Mouse (Mus musculus): ENCODE results near the gene Igsf21. TPM values are rescaled to one million over a fixed set of nuclear protein-coding genes. Genes with fewer than 3 reads are reported as not detected.

The Igsf21 gene
- polyA plus RNA-seq, 1 experiment from 2014 or later, result 109 TPM

DNA sequence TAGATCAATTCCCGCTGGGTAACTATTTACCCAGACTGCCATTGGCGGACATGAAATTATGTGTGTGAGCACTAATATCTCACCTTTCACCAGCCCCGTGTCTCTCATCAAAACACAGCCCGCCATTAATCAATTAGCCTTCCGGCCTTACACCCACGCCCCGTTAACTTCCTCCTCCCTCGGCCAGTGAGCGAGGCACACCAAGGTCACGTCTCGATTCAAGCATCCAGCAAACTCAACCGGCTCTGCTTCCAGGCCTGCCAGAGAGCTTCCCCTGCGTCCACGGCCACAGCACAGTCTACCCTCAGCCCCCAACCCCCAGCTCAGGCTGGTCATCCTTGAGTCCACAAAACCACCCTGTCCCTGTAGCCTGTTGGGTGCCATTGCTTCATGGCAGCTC, 32.2 kb downstream of the Igsf21 start:
- Histone ChIP-seq H3K4me2 (ENCODE audit: low read length) (no peak overlapping the region), H3K36me3 (ENCODE audit: control insufficient read depth, insufficient read depth, low read length) (no peaks in the 10 kb centered on the region), H3K9ac (ENCODE audit: low read depth, low read length) (no peak overlapping the region; the same call in 1 of the 2 replicates), H3K9me3 (ENCODE audit: control insufficient read depth, low read length) (no peaks in the 10 kb centered on the region), H3K4me1 (ENCODE audit: control insufficient read depth, insufficient read depth, low read depth, low read length) (peaks cover 22% of the 10 kb centered on the region), H3K27me3 (replicated peaks; ENCODE audit: control insufficient read depth, insufficient read depth, low read length) (no peaks in the 10 kb centered on the region; the same call in 1 of the 2 replicates), H3K4me3 (ENCODE audit: low read length) (no peak overlapping the region), H3K27ac (ENCODE audit: low read depth, low read length) (no peak overlapping the region)
- 52% methylated on average over 14 of the region's 14 CpGs for WGBS
- ATAC-seq, result no peak

DNA sequence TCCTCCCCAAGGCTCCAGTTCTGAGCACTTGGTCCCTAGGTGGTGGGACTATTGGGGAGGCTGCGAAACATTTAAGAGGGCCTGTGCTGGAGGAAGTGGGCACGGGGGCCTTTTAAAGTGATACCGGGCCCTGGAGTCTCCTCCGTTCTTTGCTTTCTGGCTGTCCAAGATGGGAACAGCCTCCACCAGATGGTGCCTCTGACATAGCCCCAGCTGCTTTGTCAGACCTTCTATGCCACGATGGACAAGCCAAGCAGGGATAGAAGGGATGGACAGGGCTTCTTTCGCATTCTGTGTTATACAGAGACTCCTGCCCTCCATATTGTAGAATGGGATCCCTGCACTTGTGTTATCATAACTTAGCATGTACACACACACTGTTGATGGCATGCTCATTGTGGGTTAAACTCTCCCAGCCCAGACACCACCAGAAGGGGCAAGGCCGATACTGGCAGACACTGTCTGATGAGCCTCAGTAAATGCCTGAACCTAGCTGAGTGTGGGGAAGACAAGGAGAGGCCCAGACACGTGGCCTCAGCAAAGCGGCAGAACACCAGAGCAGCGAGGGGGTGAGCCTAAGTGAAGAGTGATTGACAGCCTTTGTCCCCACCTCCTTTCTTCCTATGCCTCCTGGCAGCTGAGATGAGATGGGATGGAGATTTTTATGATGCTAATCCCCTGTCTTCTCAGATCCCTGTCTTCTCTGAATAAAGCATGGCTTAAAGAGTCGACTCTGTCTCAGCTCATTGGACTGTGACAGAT, 36.3 kb downstream of the Igsf21 start:
- H3K4me1 ChIP-seq (ENCODE audit: control insufficient read depth, insufficient read depth, low read depth, low read length), result peaks cover 15% of the 10 kb centered on the region
- 48% methylated on average over 11 of the region's 11 CpGs for WGBS
- H3K9ac ChIP-seq (ENCODE audit: low read depth, low read length), result no peak overlapping the region
- no peak overlapping the region for H3K4me2 ChIP-seq (ENCODE audit: low read length)
- no peaks in the 10 kb centered on the region; the same call in 1 of the 2 replicates for H3K27me3 ChIP-seq (replicated peaks; ENCODE audit: control insufficient read depth, insufficient read depth, low read length)
- no peak for ATAC-seq
- H3K36me3 ChIP-seq (ENCODE audit: control insufficient read depth, insufficient read depth, low read length), result no peaks in the 10 kb centered on the region
- H3K9me3 ChIP-seq (ENCODE audit: control insufficient read depth, low read length), result no peaks in the 10 kb centered on the region
- no peak overlapping the region for H3K4me3 ChIP-seq (ENCODE audit: low read length)
- no peak overlapping the region; the same call in 1 of the 2 replicates for H3K27ac ChIP-seq (ENCODE audit: low read depth, low read length)

DNA sequence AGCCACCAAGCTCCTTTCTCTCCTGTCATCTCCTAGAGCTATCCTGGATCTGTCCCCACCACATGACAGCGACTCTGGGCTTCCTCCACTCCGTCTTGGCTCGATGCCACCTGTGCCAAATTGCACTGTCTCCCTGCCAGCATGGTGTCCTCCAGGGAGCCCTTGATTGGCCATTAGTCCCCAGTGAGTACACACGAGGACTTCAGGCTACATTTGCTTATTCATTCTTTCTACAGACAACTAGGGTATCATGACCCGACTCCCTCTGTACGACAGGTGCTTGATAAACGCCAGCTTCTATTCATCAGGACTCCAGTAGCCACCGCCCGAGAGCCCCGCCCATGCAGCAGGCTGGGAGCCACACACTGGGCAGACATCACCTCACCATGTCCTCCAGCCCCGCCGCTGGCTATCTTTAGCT, 40.8 kb downstream of the Igsf21 start:
- WGBS, result 38% methylated on average over 12 of the region's 12 CpGs
- Histone ChIP-seq H3K4me2 (ENCODE audit: low read length) (no peak overlapping the region), H3K4me1 (ENCODE audit: control insufficient read depth, insufficient read depth, low read depth, low read length) (peaks cover 11% of the 10 kb centered on the region), H3K27me3 (replicated peaks; ENCODE audit: control insufficient read depth, insufficient read depth, low read length) (no peaks in the 10 kb centered on the region), H3K4me3 (ENCODE audit: low read length) (no peak overlapping the region), H3K36me3 (ENCODE audit: control insufficient read depth, insufficient read depth, low read length) (no peaks in the 10 kb centered on the region), H3K9me3 (ENCODE audit: control insufficient read depth, low read length) (no peaks in the 10 kb centered on the region), H3K27ac (ENCODE audit: low read depth, low read length) (no peak overlapping the region), H3K9ac (ENCODE audit: low read depth, low read length) (no peak overlapping the region)
- peak; percentile 68 for ATAC-seq

DNA sequence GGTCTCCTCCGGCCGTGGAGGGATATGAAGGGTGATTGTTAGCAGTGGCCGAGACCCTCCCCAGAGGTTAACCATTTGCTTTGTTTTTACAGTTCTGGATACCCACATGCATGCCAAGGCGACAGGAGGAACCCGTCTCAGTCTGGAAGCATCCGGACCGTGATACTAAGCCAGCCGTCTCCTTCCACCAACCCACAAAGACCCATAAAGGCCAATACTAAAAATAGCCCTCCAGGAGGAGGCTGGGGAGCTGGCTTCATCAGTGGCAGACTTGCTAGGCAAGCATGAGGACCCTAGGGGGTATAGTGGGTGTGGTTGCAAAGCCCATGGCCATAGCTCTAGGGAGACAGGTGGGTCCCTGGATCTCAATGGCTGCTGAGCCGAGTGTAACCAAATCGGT, 41.8 kb downstream of the Igsf21 start:
- Histone ChIP-seq H3K4me2 (ENCODE audit: low read length) (no peak overlapping the region), H3K9me3 (ENCODE audit: control insufficient read depth, low read length) (no peaks in the 10 kb centered on the region), H3K27me3 (replicated peaks; ENCODE audit: control insufficient read depth, insufficient read depth, low read length) (no peaks in the 10 kb centered on the region), H3K4me3 (ENCODE audit: low read length) (no peak overlapping the region), H3K9ac (ENCODE audit: low read depth, low read length) (no peak overlapping the region), H3K36me3 (ENCODE audit: control insufficient read depth, insufficient read depth, low read length) (no peaks in the 10 kb centered on the region), H3K4me1 (ENCODE audit: control insufficient read depth, insufficient read depth, low read depth, low read length) (peaks cover 11% of the 10 kb centered on the region), H3K27ac (ENCODE audit: low read depth, low read length) (no peak overlapping the region)
- WGBS, result 72% methylated on average over 10 of the region's 10 CpGs
- no peak for ATAC-seq

DNA sequence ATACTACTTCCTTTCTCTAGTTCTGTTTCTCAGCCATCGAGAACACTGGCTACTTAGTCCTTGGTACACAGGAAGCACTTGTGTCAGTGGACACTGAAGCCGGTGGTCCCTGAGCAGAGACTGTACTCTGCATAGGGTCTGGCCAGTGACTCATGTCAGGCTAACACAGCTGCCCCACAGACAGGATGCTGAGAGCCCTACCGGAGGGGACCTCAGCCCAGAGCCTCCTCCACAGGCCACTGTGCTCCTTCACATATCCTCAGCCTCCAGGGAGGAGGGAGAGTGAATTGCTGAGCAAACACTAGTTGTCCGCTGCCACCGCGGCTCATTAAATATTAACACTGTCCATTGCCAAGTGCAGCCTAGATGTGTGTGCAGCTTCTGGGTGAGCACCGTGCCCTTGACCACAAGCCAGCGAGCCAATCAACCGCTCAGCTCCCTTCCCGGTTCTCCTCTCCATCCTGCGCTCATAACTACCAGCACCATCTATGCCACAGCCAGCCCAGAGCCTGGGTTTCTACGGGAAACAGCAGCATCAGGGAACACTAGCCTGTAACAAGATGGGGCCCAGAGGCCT, 42.8 kb downstream of the Igsf21 start:
- no peaks in the 10 kb centered on the region for H3K36me3 ChIP-seq (ENCODE audit: control insufficient read depth, insufficient read depth, low read length)
- peaks cover 11% of the 10 kb centered on the region for H3K4me1 ChIP-seq (ENCODE audit: control insufficient read depth, insufficient read depth, low read depth, low read length)
- H3K4me3 ChIP-seq (ENCODE audit: low read length), result no peak overlapping the region
- no peak overlapping the region for H3K27ac ChIP-seq (ENCODE audit: low read depth, low read length)
- WGBS, result 69% methylated on average over 12 of the region's 12 CpGs
- H3K4me2 ChIP-seq (ENCODE audit: low read length), result no peak overlapping the region
- H3K9me3 ChIP-seq (ENCODE audit: control insufficient read depth, low read length), result no peaks in the 10 kb centered on the region
- peak; percentile 19; the same call in 1 of the 2 replicates for ATAC-seq
- no peak overlapping the region for H3K9ac ChIP-seq (ENCODE audit: low read depth, low read length)
- no peaks in the 10 kb centered on the region for H3K27me3 ChIP-seq (replicated peaks; ENCODE audit: control insufficient read depth, insufficient read depth, low read length)

DNA sequence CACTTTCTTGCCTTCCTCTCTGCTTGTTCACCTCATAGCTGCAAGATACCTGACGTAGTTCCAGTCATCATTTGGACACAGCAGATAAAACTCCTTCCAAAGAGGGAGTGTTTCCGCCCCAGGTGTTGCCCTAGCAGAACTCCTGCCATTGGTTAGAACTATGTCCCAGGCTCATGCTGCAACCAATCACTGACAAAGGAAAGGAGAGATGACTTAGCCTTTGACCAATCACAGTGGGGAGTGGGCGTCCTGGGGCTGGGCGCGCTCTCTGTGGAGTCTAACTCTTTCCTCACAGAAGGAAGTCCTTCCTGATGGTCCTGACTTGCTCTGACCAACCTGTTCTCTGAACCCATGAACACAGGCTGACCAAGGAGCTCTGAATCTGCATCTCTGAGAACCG, 44.4 kb downstream of the Igsf21 start:
- H3K4me3 ChIP-seq (ENCODE audit: low read length), result no peak overlapping the region
- WGBS, result 49% methylated on average over 6 of the region's 6 CpGs
- no peaks in the 10 kb centered on the region for H3K27me3 ChIP-seq (replicated peaks; ENCODE audit: control insufficient read depth, insufficient read depth, low read length)
- H3K4me1 ChIP-seq (ENCODE audit: control insufficient read depth, insufficient read depth, low read depth, low read length), result peaks cover 11% of the 10 kb centered on the region
- H3K9me3 ChIP-seq (ENCODE audit: control insufficient read depth, low read length), result no peaks in the 10 kb centered on the region
- H3K4me2 ChIP-seq (ENCODE audit: low read length), result no peak overlapping the region
- ATAC-seq, result no peak
- H3K9ac ChIP-seq (ENCODE audit: low read depth, low read length), result no peak overlapping the region
- H3K27ac ChIP-seq (ENCODE audit: low read depth, low read length), result no peak overlapping the region
- H3K36me3 ChIP-seq (ENCODE audit: control insufficient read depth, insufficient read depth, low read length), result no peaks in the 10 kb centered on the region

DNA sequence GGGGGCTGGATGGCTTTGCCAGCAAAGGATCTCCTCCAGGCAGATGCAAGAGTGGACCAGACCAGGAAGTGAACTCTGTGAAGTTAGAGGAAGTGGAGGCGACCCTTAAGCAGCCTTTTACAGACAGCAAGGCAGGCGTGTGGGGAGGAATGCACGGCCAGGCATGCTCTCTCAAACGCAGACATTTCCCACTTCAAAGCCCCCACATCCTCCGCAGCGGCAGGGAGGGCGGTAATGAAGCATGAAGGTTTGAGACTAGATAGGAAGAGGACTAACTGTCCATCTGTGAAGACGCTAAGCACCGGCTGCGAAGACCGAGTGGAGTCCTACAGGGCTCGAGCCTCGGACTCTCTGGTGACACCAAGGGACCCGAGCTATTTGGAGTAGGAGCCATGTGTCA, 46.3 kb downstream of the Igsf21 start:
- Histone ChIP-seq H3K9ac (ENCODE audit: low read depth, low read length) (no peak overlapping the region), H3K36me3 (ENCODE audit: control insufficient read depth, insufficient read depth, low read length) (no peaks in the 10 kb centered on the region), H3K27me3 (replicated peaks; ENCODE audit: control insufficient read depth, insufficient read depth, low read length) (no peaks in the 10 kb centered on the region), H3K9me3 (ENCODE audit: control insufficient read depth, low read length) (no peaks in the 10 kb centered on the region), H3K27ac (ENCODE audit: low read depth, low read length) (no peak overlapping the region), H3K4me3 (ENCODE audit: low read length) (no peak overlapping the region), H3K4me2 (ENCODE audit: low read length) (no peak overlapping the region), H3K4me1 (ENCODE audit: control insufficient read depth, insufficient read depth, low read depth, low read length) (peaks cover 10% of the 10 kb centered on the region; the same call in 1 of the 2 replicates)
- no peak for ATAC-seq
- 80% methylated on average over 14 of the region's 14 CpGs for WGBS

DNA sequence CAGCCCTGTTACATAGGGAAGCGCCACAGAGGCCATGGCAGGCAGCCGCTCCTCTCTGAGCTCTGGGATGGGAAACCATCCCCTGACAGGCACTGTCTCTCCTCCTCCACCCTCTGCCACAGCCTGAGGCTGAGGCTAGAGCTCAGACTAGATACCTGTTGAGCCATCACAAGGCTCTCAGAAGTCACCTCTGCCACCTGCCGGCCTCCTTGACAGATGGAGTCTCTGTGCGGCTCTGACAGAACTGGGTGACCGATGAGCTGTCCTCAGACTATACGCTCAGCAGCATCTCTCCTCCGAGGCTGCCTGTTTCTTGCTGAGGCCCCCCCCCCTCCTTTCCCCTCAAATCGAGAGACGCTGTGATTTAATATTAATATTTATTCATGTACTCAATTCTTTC, 49.9 kb downstream of the Igsf21 start:
- H3K36me3 ChIP-seq (ENCODE audit: control insufficient read depth, insufficient read depth, low read length), result no peaks in the 10 kb centered on the region

DNA sequence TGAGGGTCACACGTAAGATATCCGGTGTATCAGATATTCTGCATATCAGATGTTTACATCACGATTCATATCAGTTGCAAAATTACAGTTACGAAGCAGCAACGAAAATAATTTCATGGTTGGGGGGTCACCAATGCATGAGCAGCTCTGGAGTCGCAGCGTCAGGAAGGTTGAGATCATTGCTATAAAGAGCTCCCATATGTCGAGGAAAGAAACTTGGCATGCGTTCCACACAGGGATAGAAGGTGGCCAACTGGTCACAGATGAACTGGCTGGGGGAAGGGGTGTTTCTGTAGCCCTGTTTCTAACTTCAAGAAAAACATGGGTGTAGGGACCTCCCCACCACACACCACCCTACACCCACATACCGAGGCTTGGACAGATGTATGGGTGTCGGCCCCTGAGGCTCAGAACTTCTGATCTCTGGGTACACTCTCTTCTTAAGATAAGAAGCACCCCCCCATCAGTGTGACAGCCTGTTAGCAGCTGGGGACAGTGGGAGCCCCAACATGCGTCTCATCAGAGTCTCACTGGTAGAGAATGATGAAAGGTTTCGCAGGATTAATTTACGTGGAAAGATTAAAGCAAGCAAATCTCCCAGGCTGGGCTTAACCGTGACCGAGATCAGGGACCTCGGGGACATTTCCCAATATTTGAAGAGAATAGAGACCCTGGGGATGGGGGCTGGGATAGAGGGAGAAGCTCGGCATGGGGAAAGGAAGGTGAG, 54.1 kb downstream of the Igsf21 start:
- H3K27me3 ChIP-seq (replicated peaks; ENCODE audit: control insufficient read depth, insufficient read depth, low read length), result no peaks in the 10 kb centered on the region
- H3K4me1 ChIP-seq (ENCODE audit: control insufficient read depth, insufficient read depth, low read depth, low read length), result peaks cover 15% of the 10 kb centered on the region
- no peaks in the 10 kb centered on the region for H3K36me3 ChIP-seq (ENCODE audit: control insufficient read depth, insufficient read depth, low read length)
- H3K27ac ChIP-seq (ENCODE audit: low read depth, low read length), result peak overlapping the region; percentile 20; the same call in 1 of the 2 replicates
- no peak overlapping the region for H3K4me2 ChIP-seq (ENCODE audit: low read length)
- ATAC-seq, result peak; percentile 38; the same call in 1 of the 2 replicates
- H3K4me3 ChIP-seq (ENCODE audit: low read length), result no peak overlapping the region
- H3K9me3 ChIP-seq (ENCODE audit: control insufficient read depth, low read length), result no peaks in the 10 kb centered on the region
- WGBS, result 70% methylated on average over 18 of the region's 18 CpGs
- H3K9ac ChIP-seq (ENCODE audit: low read depth, low read length), result no peak overlapping the region

More for the DNA sequence above, 49.9 kb downstream of the Igsf21 start:
- ATAC-seq, result peak; percentile 46
- Histone ChIP-seq H3K4me2 (ENCODE audit: low read length) (no peak overlapping the region), H3K4me1 (ENCODE audit: control insufficient read depth, insufficient read depth, low read depth, low read length) (peaks cover 6% of the 10 kb centered on the region; the same call in 1 of the 2 replicates), H3K9me3 (ENCODE audit: control insufficient read depth, low read length) (no peaks in the 10 kb centered on the region), H3K27me3 (replicated peaks; ENCODE audit: control insufficient read depth, insufficient read depth, low read length) (no peaks in the 10 kb centered on the region), H3K27ac (ENCODE audit: low read depth, low read length) (no peak overlapping the region), H3K4me3 (ENCODE audit: low read length) (no peak overlapping the region), H3K9ac (ENCODE audit: low read depth, low read length) (no peak overlapping the region)
- WGBS, result 54% methylated on average over 9 of the region's 9 CpGs

Data from hindbrain, embryonic 16.5 days (tissue).